Mouse (Mus musculus) liver, embryonic 14.5 days (tissue): ENCODE measurements around the gene Fau. TPM values are rescaled to one million over a fixed set of nuclear protein-coding genes. Genes with fewer than 3 reads are reported as not detected.

Experiments used
- ATAC-seq: fragments of 200-750 bp; cut with Nextera tagmentation; 2 replicates; pipeline ENCODE4 v1.8.0; 2017; ENCODE audit warnings: moderate number of reproducible peaks, mild to moderate bottlenecking, moderate library complexity; ENCODE audit not compliant: insufficient read depth
- DNase-seq, 3 experiments: peaks; one replicate each; pipeline ENCODE4 v3.0.0-alpha.2; 2012 to 2013; ENCODE audit warnings: low read depth in 3 of 3, low spot score in 3 of 3
- H3K27ac ChIP-seq: fragments of 300-500 bp; sonication (generic); 2 replicates; pipeline ENCODE4 v1.5.1; 2014; ENCODE audit warnings: moderate library complexity, mild to moderate bottlenecking, control low read depth, inconsistent platforms
- H3K27me3 ChIP-seq: fragments of 300-500 bp; sonication (generic); 2 replicates; pipeline ENCODE4 v1.6.1; 2014; ENCODE audit warnings: mild to moderate bottlenecking, low read length, moderate library complexity; ENCODE audit not compliant: control insufficient read depth, insufficient read depth
- H3K36me3 ChIP-seq: fragments of 300-500 bp; sonication (generic); replicated peaks from 2 replicates; pipeline ENCODE4 v1.6.1; 2014; ENCODE audit warnings: low read depth; ENCODE audit not compliant: control insufficient read depth, insufficient read depth
- H3K4me1 ChIP-seq, 2 experiments: fragments of 200-500 bp in 1 of 2; fragments of 300-500 bp in 1 of 2; sonication (generic) in 1 of 2; replicated peaks; 2 replicates each; pipeline ENCODE4 v1.6.1; 2012 to 2014; ENCODE audit warnings: antibody characterized with exemption in 1 of 2, inconsistent platforms in 1 of 2, low read length in 1 of 2; ENCODE audit not compliant: control insufficient read depth in 2 of 2, insufficient read depth in 2 of 2
- H3K4me2 ChIP-seq: fragments of 300-500 bp; sonication (generic); 2 replicates; pipeline ENCODE4 v1.6.1; 2014; ENCODE audit warnings: low read depth, mild to moderate bottlenecking, control low read depth, moderate library complexity
- H3K4me3 ChIP-seq, 2 experiments: fragments of 200-500 bp in 1 of 2; fragments of 300-500 bp in 1 of 2; sonication (generic) in 1 of 2; 2 replicates each; pipeline ENCODE4 v1.5.1; 2012 to 2014; ENCODE audit warnings: low read depth in 2 of 2, low read length in 2 of 2, mild to moderate bottlenecking in 2 of 2, control low read depth in 1 of 2, inconsistent platforms in 1 of 2, moderate library complexity in 1 of 2; ENCODE audit not compliant: insufficient read depth in 1 of 2
- H3K9ac ChIP-seq: fragments of 300-500 bp; sonication (generic); replicated peaks from 2 replicates; pipeline ENCODE4 v1.6.1; 2014; ENCODE audit warnings: mild to moderate bottlenecking, control low read depth, moderate library complexity
- H3K9me3 ChIP-seq: fragments of 300-500 bp; sonication (generic); 2 replicates; pipeline ENCODE4 v1.6.1; 2016; ENCODE audit warnings: low read length, mixed read lengths; ENCODE audit not compliant: control insufficient read depth
- CTCF ChIP-seq: IDR thresholded peaks from 2 replicates; pipeline ENCODE4 v1.5.1; 2016; ENCODE audit warnings: antibody characterized with exemption, low read depth, control low read depth
- EP300 ChIP-seq: IDR thresholded peaks from 2 replicates; pipeline ENCODE4 v1.6.1; 2016; ENCODE audit warnings: antibody characterized with exemption, low read depth
- WGBS: fragments of 180-500 bp; shearing (Covaris S2); extraction: QIAGEN DNeasy Blood & Tissue Kit; methylation state at CpG from one replicate; pipeline ENCODE4 v1.1.7; 2014; ENCODE audit not compliant: insufficient replicate concordance; 5-methylcytosine and 5-hydroxymethylcytosine counted together
- microRNA-seq: library from miRNA; unstranded; fragments of <30 nt; microRNA quantifications from one replicate; pipeline ENCODE4, GENCODE M21; 2016
- polyA plus RNA-seq, 2 experiments: library from polyadenylated mRNA; depleted of rRNA in 1 of 2; stranded (reverse) in 1 of 2; unstranded in 1 of 2; fragments of >200 nt; fragmentation: Nextera tagmentation in 1 of 2; extraction: Ambion mirVana in 1 of 2; gene quantifications; 2 replicates each; pipeline versions ENCODE4 v1.2.1 to v1.2.3; 2012 to 2014

Gene Fau
- polyA plus RNA-seq, 2 experiments = 639 to 969 TPM

DNA sequence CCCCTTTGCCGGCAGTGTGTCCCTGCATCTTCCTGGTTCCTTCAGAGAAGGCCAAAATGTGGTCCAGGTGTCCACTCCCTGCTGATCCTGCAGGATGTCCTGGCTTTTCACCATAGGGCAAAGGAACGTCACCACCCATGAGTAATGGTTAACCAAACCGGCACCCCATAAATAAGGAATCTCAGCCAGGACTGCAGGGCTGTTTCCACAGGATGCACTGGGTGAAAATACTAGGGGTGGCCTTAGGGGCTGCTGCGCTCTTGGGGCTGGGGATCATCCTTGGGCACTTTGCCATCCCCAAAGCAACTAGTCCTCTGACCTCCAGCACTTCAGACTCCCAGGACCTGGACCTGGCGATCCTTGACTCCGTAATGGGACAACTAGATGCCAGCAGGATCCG is 47.9 kb downstream of the Fau start, which contains the start of gene Naaladl1:
Gene Naaladl1 (plus strand): TSS at position 197 of the 400 bp plus-strand sequence.
- Histone ChIP-seq H3K27ac (no peak within 1 kb of the TSS), H3K9me3 (no peaks in the 10 kb centered on the region), H3K4me3 (no peak within 1 kb of the TSS), H3K4me1 (peaks cover 23 to 24% of the 10 kb centered on the region in 2 experiments), H3K27me3 (no peaks in the 10 kb centered on the region), H3K4me2 (no peak within 1 kb of the TSS), H3K9ac (no peak within 1 kb of the TSS), H3K36me3 (no peaks in the 10 kb centered on the region)
- 79% methylated on average over 7 of the region's 7 CpGs for WGBS
- DNase-seq (no peak), ATAC-seq (no peak)
- TF ChIP-seq CTCF = no peak
- no peak for TF ChIP-seq EP300

Small RNA genes lying within 50 kb of the gene (microRNA-seq; reads per million reads assigned to microRNA genes)
- gene Mir6988 = not detected

Other genes with a start within 250 kb of the Fau start
- gene Frmd8, start 182.6 kb upstream of the Fau start, polyA plus RNA-seq (2012; rRNA removed) = 5.9 and 6.7 TPM in 2 replicates
- 6.6 and 8.4 TPM in 2 replicates for gene Frmd8, start 182.6 kb upstream of the Fau start, polyA plus RNA-seq (2014; fragmentation: Nextera tagmentation; extraction: Ambion mirVana)
- 5.3 and 5.8 TPM in 2 replicates for gene Slc25a45, start 180.0 kb upstream of the Fau start, polyA plus RNA-seq (2012; rRNA removed)
- 3.2 and 4.6 TPM in 2 replicates for gene Slc25a45, start 180.0 kb upstream of the Fau start, polyA plus RNA-seq (2014; fragmentation: Nextera tagmentation; extraction: Ambion mirVana)
- gene Tigd3, start 163.7 kb upstream of the Fau start, polyA plus RNA-seq (2012; rRNA removed) = 2.2 and 2.4 TPM in 2 replicates
- gene Tigd3, start 163.7 kb upstream of the Fau start, polyA plus RNA-seq (2014; fragmentation: Nextera tagmentation; extraction: Ambion mirVana) = 1.1 TPM in 2 replicates
- 35.3 and 36.0 TPM in 2 replicates for gene Dpf2, start 144.8 kb upstream of the Fau start, polyA plus RNA-seq (2012; rRNA removed)
- gene Dpf2, start 144.8 kb upstream of the Fau start, polyA plus RNA-seq (2014; fragmentation: Nextera tagmentation; extraction: Ambion mirVana) = 45.1 and 54.5 TPM in 2 replicates
- 2.2 and 2.3 TPM in 2 replicates for gene Cdc42ep2, start 133.0 kb upstream of the Fau start, polyA plus RNA-seq (2012; rRNA removed)
- gene Cdc42ep2, start 133.0 kb upstream of the Fau start, polyA plus RNA-seq (2014; fragmentation: Nextera tagmentation; extraction: Ambion mirVana) = 1.6 and 2.1 TPM in 2 replicates
- gene Pola2, start 93.6 kb upstream of the Fau start, polyA plus RNA-seq (2012; rRNA removed) = 60.9 and 66.4 TPM in 2 replicates
- gene Pola2, start 93.6 kb upstream of the Fau start, polyA plus RNA-seq (2014; fragmentation: Nextera tagmentation; extraction: Ambion mirVana) = 63.0 and 68.1 TPM in 2 replicates
- not detected in 2 replicates for gene Slc22a20, start 71.7 kb upstream of the Fau start, polyA plus RNA-seq (2012; rRNA removed)
- gene Slc22a20, start 71.7 kb upstream of the Fau start, polyA plus RNA-seq (2014; fragmentation: Nextera tagmentation; extraction: Ambion mirVana) = 0.08 TPM in 1 of 2 replicates, not detected in the other
- 25.4 and 28.0 TPM in 2 replicates for gene Capn1, start 41.9 kb upstream of the Fau start, polyA plus RNA-seq (2012; rRNA removed)
- gene Capn1, start 41.9 kb upstream of the Fau start, polyA plus RNA-seq (2014; fragmentation: Nextera tagmentation; extraction: Ambion mirVana) = 25.6 and 28.7 TPM in 2 replicates
- 11.5 and 13.2 TPM in 2 replicates for gene Syvn1, start 11.3 kb upstream of the Fau start, polyA plus RNA-seq (2012; rRNA removed)
- gene Syvn1, start 11.3 kb upstream of the Fau start, polyA plus RNA-seq (2014; fragmentation: Nextera tagmentation; extraction: Ambion mirVana) = 9.7 and 12.6 TPM in 2 replicates
- 22.0 and 29.6 TPM in 2 replicates for gene Mrpl49, start 59 bp upstream of the Fau start, polyA plus RNA-seq (2012; rRNA removed)
- 43.7 and 48.2 TPM in 2 replicates for gene Mrpl49, start 59 bp upstream of the Fau start, polyA plus RNA-seq (2014; fragmentation: Nextera tagmentation; extraction: Ambion mirVana)
- gene Znhit2, start 3.3 kb downstream of the Fau start, polyA plus RNA-seq (2012; rRNA removed) = 15.8 and 17.9 TPM in 2 replicates
- gene Znhit2, start 3.3 kb downstream of the Fau start, polyA plus RNA-seq (2014; fragmentation: Nextera tagmentation; extraction: Ambion mirVana) = 19.3 and 20.4 TPM in 2 replicates
- 35.9 and 43.4 TPM in 2 replicates for gene Tm7sf2, start 10.5 kb downstream of the Fau start, polyA plus RNA-seq (2012; rRNA removed)
- 35.0 and 35.7 TPM in 2 replicates for gene Tm7sf2, start 10.5 kb downstream of the Fau start, polyA plus RNA-seq (2014; fragmentation: Nextera tagmentation; extraction: Ambion mirVana)
- 20.7 and 21.9 TPM in 2 replicates for gene Vps51, start 19.4 kb downstream of the Fau start, polyA plus RNA-seq (2012; rRNA removed)
- 19.9 and 23.3 TPM in 2 replicates for gene Vps51, start 19.4 kb downstream of the Fau start, polyA plus RNA-seq (2014; fragmentation: Nextera tagmentation; extraction: Ambion mirVana)
- not detected in 2 replicates for gene Tmem262, start 22.2 kb downstream of the Fau start, polyA plus RNA-seq (2012; rRNA removed)
- not detected in 2 replicates for gene Tmem262, start 22.2 kb downstream of the Fau start, polyA plus RNA-seq (2014; fragmentation: Nextera tagmentation; extraction: Ambion mirVana)
- 0.16 and 0.17 TPM in 2 replicates for gene Gm28374, start 24.4 kb downstream of the Fau start, polyA plus RNA-seq (2012; rRNA removed)
- 0.33 and 0.38 TPM in 2 replicates for gene Gm28374, start 24.4 kb downstream of the Fau start, polyA plus RNA-seq (2014; fragmentation: Nextera tagmentation; extraction: Ambion mirVana)
- gene Zfpl1, start 27.1 kb downstream of the Fau start, polyA plus RNA-seq (2012; rRNA removed) = 20.8 and 24.1 TPM in 2 replicates
- 18.1 and 20.4 TPM in 2 replicates for gene Zfpl1, start 27.1 kb downstream of the Fau start, polyA plus RNA-seq (2014; fragmentation: Nextera tagmentation; extraction: Ambion mirVana)
- gene Cdca5, start 27.1 kb downstream of the Fau start, polyA plus RNA-seq (2012; rRNA removed) = 17.6 and 23.1 TPM in 2 replicates
- gene Cdca5, start 27.1 kb downstream of the Fau start, polyA plus RNA-seq (2014; fragmentation: Nextera tagmentation; extraction: Ambion mirVana) = 30.9 and 33.7 TPM in 2 replicates
- gene AC131692.1, start 36.6 kb downstream of the Fau start, polyA plus RNA-seq (2012; rRNA removed) = 0.68 TPM in 1 of 2 replicates, not detected in the other
- gene AC131692.1, start 36.6 kb downstream of the Fau start, polyA plus RNA-seq (2014; fragmentation: Nextera tagmentation; extraction: Ambion mirVana) = 0.22 TPM in 1 of 2 replicates, not detected in the other
- gene Naaladl1, start 47.9 kb downstream of the Fau start, polyA plus RNA-seq (2012; rRNA removed) = 4.3 and 6.4 TPM in 2 replicates
- gene Naaladl1, start 47.9 kb downstream of the Fau start, polyA plus RNA-seq (2014; fragmentation: Nextera tagmentation; extraction: Ambion mirVana) = 1.1 and 1.9 TPM in 2 replicates
- gene Sac3d1, start 60.8 kb downstream of the Fau start, polyA plus RNA-seq (2012; rRNA removed) = 18.4 and 25.5 TPM in 2 replicates
- gene Sac3d1, start 60.8 kb downstream of the Fau start, polyA plus RNA-seq (2014; fragmentation: Nextera tagmentation; extraction: Ambion mirVana) = 22.7 and 22.9 TPM in 2 replicates
- 39.6 and 41.8 TPM in 2 replicates for gene Snx15, start 70.5 kb downstream of the Fau start, polyA plus RNA-seq (2012; rRNA removed)
- gene Snx15, start 70.5 kb downstream of the Fau start, polyA plus RNA-seq (2014; fragmentation: Nextera tagmentation; extraction: Ambion mirVana) = 42.2 and 46.2 TPM in 2 replicates
- gene Batf2, start 83.1 kb downstream of the Fau start, polyA plus RNA-seq (2012; rRNA removed) = 0.35 and 0.57 TPM in 2 replicates
- 0.09 TPM in 1 of 2 replicates, not detected in the other for gene Batf2, start 83.1 kb downstream of the Fau start, polyA plus RNA-seq (2014; fragmentation: Nextera tagmentation; extraction: Ambion mirVana)
- gene Arl2, start 83.7 kb downstream of the Fau start, polyA plus RNA-seq (2012; rRNA removed) = 26.1 and 32.8 TPM in 2 replicates
- 22.4 and 27.5 TPM in 2 replicates for gene Arl2, start 83.7 kb downstream of the Fau start, polyA plus RNA-seq (2014; fragmentation: Nextera tagmentation; extraction: Ambion mirVana)
- not detected in 2 replicates for gene Majin, start 126.5 kb downstream of the Fau start, polyA plus RNA-seq (2012; rRNA removed)
- gene Majin, start 126.5 kb downstream of the Fau start, polyA plus RNA-seq (2014; fragmentation: Nextera tagmentation; extraction: Ambion mirVana) = not detected in 2 replicates
- gene Gpha2, start 168.5 kb downstream of the Fau start, polyA plus RNA-seq (2012; rRNA removed) = not detected in 2 replicates
- gene Gpha2, start 168.5 kb downstream of the Fau start, polyA plus RNA-seq (2014; fragmentation: Nextera tagmentation; extraction: Ambion mirVana) = not detected in 2 replicates
- 3.2 TPM in 2 replicates for gene Ppp2r5b, start 178.0 kb downstream of the Fau start, polyA plus RNA-seq (2012; rRNA removed)
- 2.4 and 2.5 TPM in 2 replicates for gene Ppp2r5b, start 178.0 kb downstream of the Fau start, polyA plus RNA-seq (2014; fragmentation: Nextera tagmentation; extraction: Ambion mirVana)
- 5.0 and 5.4 TPM in 2 replicates for gene Atg2a, start 183.8 kb downstream of the Fau start, polyA plus RNA-seq (2012; rRNA removed)
- gene Atg2a, start 183.8 kb downstream of the Fau start, polyA plus RNA-seq (2014; fragmentation: Nextera tagmentation; extraction: Ambion mirVana) = 4.1 and 4.4 TPM in 2 replicates
- gene Ehd1, start 218.9 kb downstream of the Fau start, polyA plus RNA-seq (2012; rRNA removed) = 65.3 and 81.6 TPM in 2 replicates
- 38.0 and 49.6 TPM in 2 replicates for gene Ehd1, start 218.9 kb downstream of the Fau start, polyA plus RNA-seq (2014; fragmentation: Nextera tagmentation; extraction: Ambion mirVana)
- 2.0 and 2.1 TPM in 2 replicates for gene Cdc42bpg, start 248.6 kb downstream of the Fau start, polyA plus RNA-seq (2012; rRNA removed)
- gene Cdc42bpg, start 248.6 kb downstream of the Fau start, polyA plus RNA-seq (2014; fragmentation: Nextera tagmentation; extraction: Ambion mirVana) = 0.32 and 0.33 TPM in 2 replicates